Mouse (Mus musculus) thymus, adult 2 months (tissue): Measurements from ENCODE around the gene Ajuba.

Experiments
- CTCF ChIP-seq: fragments of 200-500 bp; IDR thresholded peaks from 2 replicates; pipeline ENCODE4 v1.5.1; 2012; ENCODE audit warnings: mild to moderate bottlenecking, control low read depth, low read length, moderate library complexity, borderline replicate concordance; ENCODE audit not compliant: control insufficient read depth, poor library complexity, insufficient read depth; ENCODE audit errors: extremely low read depth
- POLR2A ChIP-seq: fragments of 200-500 bp; IDR thresholded peaks from 2 replicates; pipeline ENCODE4 v1.6.1; 2012; ENCODE audit warnings: mild to moderate bottlenecking, low read length, control low read depth, moderate library complexity; ENCODE audit not compliant: control insufficient read depth, poor library complexity, insufficient read depth; ENCODE audit errors: extremely low read depth

DNA sequence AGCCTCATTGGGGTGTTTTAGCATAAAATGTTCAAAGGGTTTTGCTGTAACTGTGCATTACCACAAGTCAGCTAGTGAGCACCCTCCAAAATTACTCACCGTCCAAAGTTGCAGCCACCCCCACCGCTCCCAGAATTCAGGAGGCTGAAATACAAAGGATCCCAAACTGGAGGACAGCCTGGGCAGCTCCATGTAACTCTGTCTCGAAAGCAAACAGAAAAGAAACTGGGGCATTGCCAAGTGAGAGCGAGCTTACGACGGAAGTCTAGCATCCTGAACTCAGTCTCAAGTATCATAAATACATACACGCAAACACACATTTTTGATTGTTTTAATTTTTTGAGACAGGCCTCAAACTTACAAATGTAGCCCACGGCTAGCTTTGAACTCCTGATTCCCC is 20.0 kb downstream of the Ajuba start:
- TF ChIP-seq CTCF (no peak), POLR2A (no peak)
